Mouse (Mus musculus) liver, adult 2 months (tissue): ENCODE measurements around the gene Cd40. TPM values are rescaled to one million over a fixed set of nuclear protein-coding genes. Genes with fewer than 3 reads are reported as not detected.

ENCODE experiments used
- DNase-seq: peaks from one replicate; pipeline ENCODE4 v3.0.0-alpha.2; 2011; ENCODE audit warnings: low read depth, low spot score; ENCODE audit errors: extremely low read depth
- H3K27ac ChIP-seq: fragments of 200-500 bp; replicated peaks from 2 replicates; pipeline ENCODE4 v1.5.1; 2012; ENCODE audit warnings: low read depth, mild to moderate bottlenecking, control low read depth, inconsistent platforms, low read length; ENCODE audit not compliant: insufficient read depth
- H3K27me3 ChIP-seq: fragments of 200-500 bp; 2 replicates; pipeline ENCODE4 v1.6.1; 2012; ENCODE audit warnings: mild to moderate bottlenecking, moderate library complexity, low read length, inconsistent platforms; ENCODE audit not compliant: control insufficient read depth, insufficient read depth
- H3K36me3 ChIP-seq: fragments of 200-500 bp; 2 replicates; pipeline ENCODE4 v1.6.1; 2012; ENCODE audit warnings: low read length, inconsistent platforms; ENCODE audit not compliant: control insufficient read depth, insufficient read depth
- H3K4me1 ChIP-seq: fragments of 200-500 bp; 2 replicates; pipeline ENCODE4 v1.6.1; 2011; ENCODE audit warnings: low read length; ENCODE audit not compliant: control insufficient read depth, insufficient read depth
- H3K4me3 ChIP-seq: fragments of 200-500 bp; 2 replicates; pipeline ENCODE4 v1.5.1; 2011; ENCODE audit warnings: low read depth, mild to moderate bottlenecking, control low read depth, low read length, moderate library complexity; ENCODE audit not compliant: insufficient read depth
- H3K79me2 ChIP-seq: fragments of 200-500 bp; 2 replicates; pipeline ENCODE4 v1.6.1; 2012; ENCODE audit warnings: inconsistent platforms, mild to moderate bottlenecking, low read length, moderate library complexity; ENCODE audit not compliant: control insufficient read depth, insufficient read depth
- H3K9ac ChIP-seq: fragments of 200-500 bp; 2 replicates; pipeline ENCODE4 v1.6.1; 2012; ENCODE audit warnings: low read depth, mild to moderate bottlenecking, control low read depth, inconsistent platforms, low read length
- CTCF ChIP-seq: fragments of 200-500 bp; IDR thresholded peaks from 2 replicates; pipeline ENCODE4 v1.5.1; 2011; ENCODE audit warnings: low read depth, low read length, control low read depth
- POLR2A ChIP-seq: fragments of 200-500 bp; IDR thresholded peaks from 2 replicates; pipeline ENCODE4 v1.6.1; 2011; ENCODE audit warnings: low read length, control low read depth; ENCODE audit not compliant: insufficient read depth; ENCODE audit errors: extremely low read depth
- WGBS: fragments of 180-500 bp; shearing (Covaris S2); methylation state at CpG from one replicate; pipeline ENCODE4 v1.1.7; 2018; 5-methylcytosine and 5-hydroxymethylcytosine counted together
- polyA plus RNA-seq: library from polyadenylated mRNA; depleted of rRNA; stranded (reverse); fragments of >200 nt; gene quantifications from 2 replicates; pipeline ENCODE4 v1.2.3, GENCODE M21; 2012; rRNA removed
- total RNA-seq: library from RNA; depleted of rRNA; stranded (reverse); fragments of >200 nt; gene quantifications from 2 replicates; pipeline ENCODE4 v1.2.3, GENCODE M21; 2014; rRNA removed

The Cd40 gene
- total RNA-seq: 0.74 and 1.7 TPM in 2 replicates
- 0.37 and 1.0 TPM in 2 replicates for polyA plus RNA-seq

DNA sequence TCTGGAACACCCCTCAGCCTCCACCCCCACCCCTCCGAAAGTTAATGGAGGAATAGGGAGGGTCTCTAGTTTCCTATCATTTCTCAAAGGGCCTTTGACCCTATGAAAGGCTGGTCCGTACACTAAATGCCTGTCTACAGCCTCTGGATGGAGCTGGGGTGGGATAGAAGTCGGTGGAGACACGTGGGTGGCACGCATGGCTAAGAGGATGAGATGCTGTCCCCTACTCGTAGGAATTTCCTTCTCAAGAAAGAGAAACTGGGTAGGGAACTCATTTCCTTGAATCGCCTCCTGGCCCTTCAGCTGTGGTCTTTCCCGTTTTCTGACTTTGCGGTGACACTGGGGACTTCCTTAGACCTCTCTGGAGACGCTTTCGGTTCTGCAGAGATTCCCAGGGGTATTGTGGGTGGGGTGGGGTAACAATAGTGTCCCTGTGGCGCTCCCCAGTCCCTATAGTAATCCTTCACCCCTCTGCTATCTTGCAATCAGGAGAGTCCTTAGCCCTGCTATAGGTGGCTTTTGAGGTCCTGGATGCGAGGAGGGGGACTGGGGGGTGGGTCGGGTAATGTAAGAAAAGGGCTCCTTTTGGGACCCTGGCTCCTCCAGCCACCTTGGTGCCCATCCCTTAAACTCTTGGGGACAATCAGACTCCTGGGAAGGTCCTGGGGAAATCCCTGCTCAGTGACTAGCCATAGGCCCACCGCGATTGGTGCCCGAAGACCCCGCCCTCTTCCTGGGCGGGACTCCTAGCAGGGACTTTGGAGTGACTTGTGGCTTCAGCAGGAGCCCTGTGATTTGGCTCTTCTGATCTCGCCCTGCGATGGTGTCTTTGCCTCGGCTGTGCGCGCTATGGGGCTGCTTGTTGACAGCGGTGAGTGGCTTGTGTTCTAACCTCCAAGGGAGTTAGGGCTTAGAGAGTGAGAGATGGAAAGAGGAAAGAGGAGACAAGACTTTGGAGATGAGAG lies at the start of gene Cd40:
Gene Cd40 (plus strand): TSS at position 740 of the 965 bp plus-strand sequence.
- no peaks in the 10 kb centered on the region for H3K36me3 ChIP-seq

DNA sequence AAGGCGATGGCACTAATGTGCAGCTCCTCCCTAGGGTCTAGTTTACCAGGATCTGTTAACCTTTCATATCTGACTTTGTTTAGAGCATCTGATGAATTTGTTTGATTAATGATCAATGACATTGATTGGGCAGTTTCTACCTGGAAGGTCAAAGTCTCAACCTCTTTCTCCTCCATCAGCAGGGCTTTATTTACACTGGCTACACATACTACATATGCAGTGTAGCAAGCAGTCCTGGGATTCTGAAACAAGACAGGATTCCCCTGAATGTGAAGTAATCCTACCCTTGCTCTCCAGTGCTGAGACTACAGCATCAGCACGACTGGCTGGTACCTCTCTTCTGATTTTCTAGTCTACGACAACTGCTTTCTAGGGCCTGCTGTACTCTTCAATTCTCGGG lies 48.6 kb upstream of the Cd40 start:
- 31% methylated on average over 4 of the region's 4 CpGs for WGBS
- no peaks in the 10 kb centered on the region for H3K27me3 ChIP-seq
- H3K27ac ChIP-seq: peak overlapping the region; percentile 80
- H3K9ac ChIP-seq: no peak overlapping the region
- peaks cover 40% of the 10 kb centered on the region for H3K4me1 ChIP-seq
- H3K4me3 ChIP-seq: no peak overlapping the region
- DNase-seq: peak; percentile 97
- H3K36me3 ChIP-seq: peaks cover 22% of the 10 kb centered on the region
- no peaks in the 10 kb centered on the region for H3K79me2 ChIP-seq
- TF ChIP-seq CTCF (no peak), POLR2A (no peak)

More for the DNA sequence above, at the start of gene Cd40:
- no peak within 1 kb of the TSS for H3K27ac ChIP-seq
- DNase-seq: peak; percentile 26
- peak within 1 kb of the TSS; percentile 39 for H3K4me3 ChIP-seq
- H3K27me3 ChIP-seq: no peaks in the 10 kb centered on the region
- H3K4me1 ChIP-seq: no peaks in the 10 kb centered on the region
- H3K9ac ChIP-seq: peak within 1 kb of the TSS; percentile 20; the same call in 1 of the 2 replicates
- no peaks in the 10 kb centered on the region for H3K79me2 ChIP-seq
- 13% methylated on average over 25 of the region's 25 CpGs for WGBS
- TF ChIP-seq CTCF: no peak
- 0 out of 2 replicates have a peak, but pooled peaks have one; percentile 13 for TF ChIP-seq POLR2A

DNA sequence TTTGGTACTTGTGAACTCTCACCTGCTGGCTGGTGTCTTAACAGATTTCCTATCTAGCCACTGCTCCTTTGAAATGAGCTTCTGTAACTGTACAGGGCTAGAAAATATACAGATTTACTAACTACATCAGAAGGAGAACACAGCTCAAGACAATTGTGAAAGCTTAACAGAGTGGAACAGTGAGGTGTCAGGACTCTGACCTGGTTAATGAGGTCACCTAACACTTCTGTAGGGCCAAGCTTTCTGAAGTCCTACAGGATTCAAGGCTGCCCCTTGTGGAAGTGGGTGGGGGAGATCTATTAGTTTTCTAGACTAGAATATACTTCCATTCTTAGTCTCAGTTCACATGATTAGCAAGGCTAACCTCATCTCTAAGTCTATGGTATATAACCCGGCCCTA lies 47.4 kb upstream of the Cd40 start:
- Histone ChIP-seq H3K79me2 (no peaks in the 10 kb centered on the region), H3K27ac (0 out of 2 replicates have a peak overlapping the region, but pooled peaks have one; percentile 27), H3K36me3 (peaks cover 25% of the 10 kb centered on the region), H3K27me3 (no peaks in the 10 kb centered on the region), H3K9ac (no peak overlapping the region), H3K4me1 (peaks cover 40% of the 10 kb centered on the region), H3K4me3 (no peak overlapping the region)
- DNase-seq: peak; percentile 44
- TF ChIP-seq POLR2A: no peak
- TF ChIP-seq CTCF: no peak
- 100% methylated on average over 1 of the region's 1 CpGs for WGBS

DNA sequence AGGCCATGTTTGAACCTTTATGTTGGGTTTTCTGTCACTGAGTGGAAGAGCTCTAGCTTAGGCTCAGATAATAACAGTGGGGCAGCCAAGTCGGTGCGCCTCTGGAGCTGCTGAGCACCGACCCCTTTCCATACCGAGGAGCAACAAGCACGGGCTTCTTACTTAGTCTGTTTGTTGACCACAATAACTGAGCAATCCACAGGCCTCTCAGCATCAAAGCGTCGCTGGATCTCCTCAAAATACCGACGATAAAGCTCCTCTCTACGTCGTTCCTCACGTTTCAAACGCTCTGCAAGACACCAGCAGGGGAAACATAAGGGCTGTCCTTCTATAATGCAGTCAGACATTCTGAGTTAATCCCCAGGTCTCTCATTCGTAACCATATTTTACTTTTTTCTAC lies 46.3 kb upstream of the Cd40 start:
- H3K4me3 ChIP-seq: no peak overlapping the region
- no peaks in the 10 kb centered on the region; the same call in 1 of the 2 replicates for H3K79me2 ChIP-seq
- no peaks in the 10 kb centered on the region for H3K27me3 ChIP-seq
- 87% methylated on average over 14 of the region's 14 CpGs for whole genome bisulfite sequencing
- peaks cover 40% of the 10 kb centered on the region for H3K4me1 ChIP-seq
- no peak overlapping the region for H3K9ac ChIP-seq
- DNase-seq: no peak
- H3K27ac ChIP-seq: peak overlapping the region; percentile 51
- H3K36me3 ChIP-seq: peaks cover 19% of the 10 kb centered on the region
- no peak for TF ChIP-seq POLR2A
- no peak for TF ChIP-seq CTCF

DNA sequence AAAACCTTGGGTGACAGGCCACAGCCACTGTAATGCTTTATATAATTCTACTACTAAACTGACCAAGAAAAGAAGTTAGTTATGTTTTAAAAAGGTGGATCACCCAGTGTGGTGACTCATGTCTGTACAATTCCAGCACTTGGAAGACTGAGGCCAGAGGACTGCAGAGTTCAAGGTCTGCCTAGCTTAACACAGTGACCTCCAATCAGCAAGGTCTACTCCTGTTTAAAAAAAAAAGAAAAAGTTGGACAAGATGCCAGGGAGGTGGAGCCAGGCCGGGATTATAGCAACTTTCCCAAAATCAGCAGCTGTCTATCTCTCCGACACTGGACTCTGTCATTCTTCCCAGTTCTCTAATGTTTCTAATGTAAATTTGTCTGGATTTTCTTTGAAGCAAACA lies 45.8 kb upstream of the Cd40 start:
- peaks cover 43% of the 10 kb centered on the region for H3K4me1 ChIP-seq
- TF ChIP-seq CTCF (no peak), POLR2A (no peak)
- 19% methylated on average over 2 of the region's 2 CpGs for WGBS
- H3K27me3 ChIP-seq: no peaks in the 10 kb centered on the region
- peaks cover 4% of the 10 kb centered on the region for H3K79me2 ChIP-seq
- peak; percentile 96 for DNase-seq
- H3K4me3 ChIP-seq: no peak overlapping the region
- no peak overlapping the region for H3K9ac ChIP-seq
- no peak overlapping the region for H3K27ac ChIP-seq
- H3K36me3 ChIP-seq: peaks cover 19% of the 10 kb centered on the region
